Mouse (Mus musculus) hindbrain, embryonic 11.5 days (tissue): ENCODE measurements around the gene Gm11060. TPM values are rescaled to one million over a fixed set of nuclear protein-coding genes. Genes with fewer than 3 reads are reported as not detected.

Experiments
- ATAC-seq: fragments of 200-750 bp; cut with Nextera tagmentation; 2 replicates; pipeline ENCODE4 v1.8.0; 2017; ENCODE audit warnings: mild to moderate bottlenecking, moderate TSS enrichment, moderate library complexity; ENCODE audit not compliant: low FRiP score
- DNase-seq: peaks from one replicate; pipeline ENCODE4 v3.0.0-alpha.2; 2015; ENCODE audit warnings: low spot score
- H3K27ac ChIP-seq: fragments of 300-500 bp; sonication (generic); 2 replicates; pipeline ENCODE4 v1.5.1; 2014; ENCODE audit warnings: mild to moderate bottlenecking, low read depth, low read length
- H3K27me3 ChIP-seq: fragments of 300-500 bp; sonication (generic); 2 replicates; pipeline ENCODE4 v1.6.1; 2014; ENCODE audit warnings: mild to moderate bottlenecking, low read length, moderate library complexity, mixed read lengths; ENCODE audit not compliant: control insufficient read depth, insufficient read depth
- H3K36me3 ChIP-seq: fragments of 300-500 bp; sonication (generic); 2 replicates; pipeline ENCODE4 v1.6.1; 2014; ENCODE audit warnings: mild to moderate bottlenecking, low read length, moderate library complexity, mixed read lengths; ENCODE audit not compliant: control insufficient read depth, insufficient read depth
- H3K4me1 ChIP-seq: fragments of 300-500 bp; sonication (generic); replicated peaks from 2 replicates; pipeline ENCODE4 v1.6.1; 2014; ENCODE audit warnings: low read length, mixed read lengths; ENCODE audit not compliant: control insufficient read depth, insufficient read depth
- H3K4me2 ChIP-seq: fragments of 300-500 bp; sonication (generic); replicated peaks from 2 replicates; pipeline ENCODE4 v1.6.1; 2014; ENCODE audit warnings: mild to moderate bottlenecking, low read depth, low read length
- H3K4me3 ChIP-seq: fragments of 300-500 bp; sonication (generic); 2 replicates; pipeline ENCODE4 v1.5.1; 2014; ENCODE audit warnings: low read depth, low read length
- H3K9ac ChIP-seq: fragments of 300-500 bp; sonication (generic); 2 replicates; pipeline ENCODE4 v1.6.1; 2014; ENCODE audit warnings: low read depth, low read length
- H3K9me3 ChIP-seq: fragments of 300-500 bp; sonication (generic); 2 replicates; pipeline ENCODE4 v1.6.1; 2016; ENCODE audit warnings: low read length; ENCODE audit not compliant: control insufficient read depth
- whole genome bisulfite sequencing: fragments of 180-500 bp; shearing (Covaris S2); extraction: QIAGEN DNeasy Blood & Tissue Kit; methylation state at CpG from one replicate; pipeline ENCODE4 v1.1.7; 2014; 5-methylcytosine and 5-hydroxymethylcytosine counted together
- polyA plus RNA-seq: library from polyadenylated mRNA; unstranded; fragments of >200 nt; fragmentation: Nextera tagmentation; extraction: Ambion mirVana; gene quantifications from 2 replicates; pipeline ENCODE4 v1.2.1, GENCODE M21; 2014

Gene Gm11060
- polyA plus RNA-seq, 1 experiment from 2014 or later, result not detected

- Histone ChIP-seq H3K27me3 (peaks cover 96% of the 10 kb centered on the region), H3K9ac (no peak overlapping the region), H3K27ac (no peak overlapping the region), H3K4me3 (no peak overlapping the region), H3K4me1 (0 out of 2 replicates have a peak, but pooled peaks cover 4% of the 10 kb centered on the region), H3K36me3 (no peaks in the 10 kb centered on the region), H3K9me3 (no peaks in the 10 kb centered on the region), H3K4me2 (no peak overlapping the region)
- WGBS, result under 1% methylated on average over 32 of the region's 32 CpGs
- ATAC-seq (no peak), DNase-seq (peak; percentile 66)
These were observed 38.7 kb downstream of the Gm11060 start for GRCm38 (mm10) chr2:105130351-105131060.

DNA sequence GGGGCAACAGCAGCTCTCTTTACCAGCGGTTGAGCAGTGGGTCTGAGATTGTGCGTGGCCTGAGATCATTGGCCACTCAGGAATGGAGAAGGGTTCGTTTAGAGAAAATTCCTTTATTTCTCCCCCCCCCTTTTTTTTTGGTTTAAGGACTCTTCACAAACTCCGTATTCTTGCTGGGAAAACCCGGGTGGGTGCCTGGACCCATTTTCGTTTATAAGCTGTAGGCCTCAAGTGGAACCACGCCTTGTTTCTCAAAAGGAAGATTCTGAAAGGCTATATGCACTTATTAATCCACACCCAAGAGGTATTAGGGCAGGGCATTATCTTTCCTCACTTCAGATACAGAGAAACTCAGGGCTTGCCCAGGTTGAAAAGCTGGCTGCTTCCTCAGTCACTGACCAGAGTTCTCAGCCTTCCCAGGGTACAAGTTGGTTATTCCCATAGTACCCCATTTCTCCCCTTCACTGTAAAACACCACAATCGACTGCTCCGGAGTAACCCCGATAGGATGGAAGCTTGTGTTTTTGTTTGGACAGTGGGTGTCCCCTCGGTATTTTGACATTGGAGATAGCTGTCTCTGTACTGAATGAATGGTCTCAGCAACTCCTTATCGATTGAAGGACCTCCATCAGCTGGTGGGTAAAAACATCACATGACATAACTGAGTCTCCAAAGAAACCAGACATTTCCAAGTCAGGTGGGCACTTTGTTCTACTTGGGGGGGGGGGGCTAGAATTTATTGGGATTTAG, 39.4 kb downstream of the Gm11060 start:
- H3K4me3 ChIP-seq, result no peak overlapping the region
- DNase-seq, result peak; percentile 57
- 0 out of 2 replicates have a peak, but pooled peaks cover 4% of the 10 kb centered on the region for H3K4me1 ChIP-seq
- 3% methylated on average over 12 of the region's 12 CpGs for WGBS
- H3K9me3 ChIP-seq, result no peaks in the 10 kb centered on the region
- no peaks in the 10 kb centered on the region for H3K36me3 ChIP-seq
- no peak for ATAC-seq
- H3K27ac ChIP-seq, result no peak overlapping the region
- H3K9ac ChIP-seq, result no peak overlapping the region
- H3K27me3 ChIP-seq, result peaks cover 96% of the 10 kb centered on the region
- H3K4me2 ChIP-seq, result no peak overlapping the region

DNA sequence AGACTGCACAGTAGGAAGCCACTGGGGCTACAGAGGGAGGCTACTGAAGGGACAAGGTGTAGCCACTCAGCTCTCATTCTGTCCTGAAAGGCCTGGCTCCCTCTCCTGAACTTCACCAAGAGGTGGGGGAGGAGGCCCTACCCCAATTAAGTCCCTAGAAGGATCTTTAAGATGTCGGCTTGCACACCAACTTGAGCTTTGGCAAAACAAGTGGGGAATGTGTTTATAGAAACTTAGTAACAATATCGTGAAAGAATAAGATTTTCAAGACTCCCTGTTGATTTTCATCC, 39.9 kb downstream of the Gm11060 start:
- H3K4me1 ChIP-seq, result 0 out of 2 replicates have a peak, but pooled peaks cover 4% of the 10 kb centered on the region
- WGBS, result 2% methylated on average over 2 of the region's 2 CpGs
- H3K4me2 ChIP-seq, result no peak overlapping the region
- H3K27me3 ChIP-seq, result peaks cover 96% of the 10 kb centered on the region
- H3K9ac ChIP-seq, result no peak overlapping the region
- no peaks in the 10 kb centered on the region for H3K36me3 ChIP-seq
- no peak overlapping the region for H3K27ac ChIP-seq
- no peaks in the 10 kb centered on the region for H3K9me3 ChIP-seq
- no peak for ATAC-seq
- peak; percentile 38 for DNase-seq
- H3K4me3 ChIP-seq, result no peak overlapping the region

GRCm38 (mm10) chr2:105132300-105132699, 40.5 kb downstream of the Gm11060 start:
- ATAC-seq (no peak), DNase-seq (no peak)
- under 1% methylated on average over 17 of the region's 17 CpGs for WGBS
- no peak overlapping the region for H3K4me3 ChIP-seq
- no peak overlapping the region for H3K27ac ChIP-seq
- no peak overlapping the region for H3K4me2 ChIP-seq
- H3K27me3 ChIP-seq, result peaks cover 95% of the 10 kb centered on the region
- H3K4me1 ChIP-seq, result no peaks in the 10 kb centered on the region
- no peaks in the 10 kb centered on the region for H3K9me3 ChIP-seq
- no peaks in the 10 kb centered on the region for H3K36me3 ChIP-seq
- no peak overlapping the region for H3K9ac ChIP-seq

DNA sequence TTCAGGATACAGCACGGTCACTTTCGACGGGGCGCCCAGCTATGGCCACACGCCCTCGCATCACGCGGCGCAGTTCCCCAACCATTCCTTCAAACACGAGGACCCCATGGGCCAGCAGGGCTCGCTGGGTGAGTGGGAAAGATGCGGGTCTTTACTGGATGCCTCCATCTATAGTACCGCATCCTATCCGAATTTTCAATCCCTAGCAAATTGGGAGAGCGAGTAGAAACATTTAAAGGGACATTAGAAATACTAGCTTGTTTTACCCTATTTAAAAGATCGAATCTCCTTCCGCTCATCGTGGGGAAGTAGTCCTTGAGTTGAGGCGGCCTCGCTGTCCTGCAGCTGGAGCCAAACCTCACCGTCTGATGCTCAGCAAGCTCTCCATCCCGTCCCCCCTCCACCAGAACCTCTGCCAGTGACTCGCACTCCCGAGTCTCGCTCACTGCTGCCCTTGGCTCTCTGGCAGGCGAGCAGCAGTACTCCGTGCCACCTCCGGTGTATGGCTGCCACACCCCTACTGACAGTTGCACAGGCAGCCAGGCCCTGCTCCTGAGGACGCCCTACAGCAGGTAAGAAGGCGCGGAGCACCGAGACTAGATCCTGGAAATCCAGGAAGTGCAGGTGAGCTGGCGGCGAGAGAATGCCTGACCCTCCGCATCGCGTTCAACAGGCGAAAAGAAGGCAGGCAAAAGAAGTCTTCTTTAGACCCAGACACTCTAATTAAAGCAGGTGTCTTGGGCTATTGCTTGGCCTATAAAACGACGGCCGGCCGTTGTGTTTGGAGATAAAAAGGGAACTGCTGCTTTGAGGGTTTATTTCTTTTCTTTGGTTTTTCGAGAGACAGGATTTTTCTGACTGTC, 41.3 kb downstream of the Gm11060 start:
- Histone ChIP-seq H3K4me1 (no peaks in the 10 kb centered on the region), H3K27ac (no peak overlapping the region), H3K9me3 (no peaks in the 10 kb centered on the region), H3K4me3 (no peak overlapping the region), H3K4me2 (no peak overlapping the region), H3K36me3 (no peaks in the 10 kb centered on the region), H3K27me3 (peaks cover 87% of the 10 kb centered on the region), H3K9ac (no peak overlapping the region)
- DNase-seq (peak; percentile 56), ATAC-seq (no peak)
- WGBS, result 1% methylated on average over 43 of the region's 43 CpGs

DNA sequence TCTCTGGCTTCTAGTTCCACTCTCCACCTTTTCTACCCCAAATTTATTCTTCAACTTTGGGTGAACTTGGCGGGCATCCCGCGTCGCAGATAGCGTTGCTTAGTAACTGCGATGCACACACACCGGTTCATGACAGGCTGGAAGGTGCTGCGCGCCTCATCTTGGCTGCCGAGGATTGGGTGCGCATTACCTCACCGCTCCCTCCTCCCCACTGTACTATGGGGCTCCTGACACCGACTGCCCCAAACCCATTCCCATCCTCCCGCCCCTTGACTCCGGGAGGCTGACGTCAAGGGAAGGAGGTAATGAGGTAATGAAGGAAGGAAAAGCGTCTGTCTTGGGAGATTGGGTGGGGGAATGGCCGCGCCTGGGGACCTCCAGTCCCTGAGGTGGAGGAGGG, 42.5 kb downstream of the Gm11060 start:
- Histone ChIP-seq H3K36me3 (no peaks in the 10 kb centered on the region), H3K4me1 (no peaks in the 10 kb centered on the region), H3K27me3 (peaks cover 78% of the 10 kb centered on the region), H3K9me3 (no peaks in the 10 kb centered on the region), H3K4me2 (no peak overlapping the region), H3K27ac (no peak overlapping the region), H3K4me3 (no peak overlapping the region), H3K9ac (no peak overlapping the region)
- DNase-seq (no peak), ATAC-seq (peak; percentile 43; the same call in 1 of the 2 replicates)
- WGBS, result under 1% methylated on average over 19 of the region's 19 CpGs

- H3K36me3 ChIP-seq, result no peaks in the 10 kb centered on the region
- no peak overlapping the region for H3K4me3 ChIP-seq
- ATAC-seq (no peak), DNase-seq (no peak)
- H3K9ac ChIP-seq, result no peak overlapping the region
- H3K27me3 ChIP-seq, result peaks cover 31% of the 10 kb centered on the region
- H3K4me1 ChIP-seq, result no peaks in the 10 kb centered on the region
- H3K4me2 ChIP-seq, result no peak overlapping the region
- WGBS, result 84% methylated on average over 7 of the region's 7 CpGs
- no peaks in the 10 kb centered on the region for H3K9me3 ChIP-seq
- no peak overlapping the region for H3K27ac ChIP-seq
These were observed 47.7 kb downstream of the Gm11060 start for GRCm38 (mm10) chr2:105139471-105139870.

DNA sequence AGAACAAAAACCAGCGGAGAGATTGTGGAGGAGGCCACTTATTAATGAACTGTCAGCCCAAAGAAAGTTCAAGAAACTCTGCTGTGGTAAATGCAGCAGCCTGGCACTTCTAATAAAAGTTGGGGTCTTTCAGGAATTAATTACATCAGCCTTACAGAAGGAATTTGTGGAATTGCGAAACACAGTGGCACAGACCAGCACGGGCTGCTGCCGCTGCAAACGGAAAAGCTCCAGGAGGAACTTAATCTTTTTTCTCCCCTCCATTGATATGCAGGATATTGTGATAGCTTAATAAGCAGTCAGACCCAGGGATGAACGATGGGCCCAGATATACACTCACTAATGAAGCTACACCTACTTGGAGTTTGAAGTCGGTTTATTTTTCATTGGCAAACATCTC, 49.6 kb downstream of the Gm11060 start:
- Histone ChIP-seq H3K27ac (no peak overlapping the region), H3K4me1 (no peaks in the 10 kb centered on the region), H3K4me2 (no peak overlapping the region), H3K27me3 (peaks cover 12% of the 10 kb centered on the region), H3K9ac (no peak overlapping the region), H3K4me3 (no peak overlapping the region), H3K9me3 (no peaks in the 10 kb centered on the region), H3K36me3 (no peaks in the 10 kb centered on the region)
- 60% methylated on average over 7 of the region's 7 CpGs for WGBS
- DNase-seq (no peak), ATAC-seq (no peak)
